Mouse (Mus musculus): ENCODE data around the gene Bcl6b.

DNA sequence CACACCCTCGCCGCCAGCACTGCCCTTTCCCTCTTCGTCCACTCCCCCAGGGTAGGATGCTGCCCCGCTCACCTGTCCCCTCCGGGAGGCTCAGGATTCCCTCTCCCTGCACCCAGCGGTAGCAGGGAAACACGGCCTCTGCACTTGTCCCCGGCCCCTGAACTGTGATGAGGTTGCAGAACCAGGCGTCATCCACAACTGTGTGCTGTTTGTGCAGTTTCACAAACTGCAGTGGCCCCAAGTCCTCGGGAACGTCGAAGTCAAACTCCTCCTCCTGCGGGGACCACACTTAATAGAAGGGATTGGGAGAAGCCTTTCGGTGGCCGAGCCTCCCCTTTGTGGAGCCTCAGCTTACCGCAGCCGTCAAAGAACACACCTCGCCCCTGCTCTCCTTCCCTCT lies 24.7 kb upstream of the Bcl6b start:
- TF ChIP-seq TAL1 (conservative IDR thresholded peaks at IDR 0.05; ENCODE audit: low read depth, low read length) (no peak), CTCF (IDR thresholded peaks at IDR 0.05; ENCODE audit: low read depth, low read length) (no peak), GATA1 (IDR thresholded peaks at IDR 0.05; ENCODE audit: borderline replicate concordance, low read length) (no peak)
